In the genomic region with DNA sequence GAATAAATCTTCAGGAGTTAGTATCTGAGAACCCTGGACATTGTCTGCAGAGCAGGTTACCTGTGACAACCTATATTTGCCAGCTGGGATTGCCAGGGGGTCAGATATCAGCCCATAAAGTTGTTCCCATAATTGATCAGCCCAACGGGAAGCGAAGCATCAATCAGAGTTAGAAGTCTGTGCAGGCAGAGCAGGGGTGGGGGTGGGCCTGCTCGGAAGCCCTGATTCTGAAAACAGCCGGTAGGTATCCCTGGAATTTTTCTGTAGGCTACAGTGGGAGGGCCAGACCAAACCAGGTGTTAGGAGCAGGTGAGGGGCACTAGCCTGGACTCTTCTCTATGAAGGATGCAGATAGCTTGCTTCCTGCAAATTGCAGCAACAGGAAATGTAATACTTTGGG, we compare ENCODE assay signal across 13 mouse cellular contexts.
"Had no signal": no experiment of that assay in that cellular context is flagged by ENCODE, and none has a peak within 500 bp of the region (broad histone marks: within the 10 kb centered on the region; RNA-seq: fewer than 3 reads in every experiment).

No protein-coding gene starts in this region.

- H3K9ac ChIP-seq: kidney, embryonic 15.5 days; liver, embryonic 12.5 days; lung, embryonic 14.5 days; midbrain, embryonic 15.5 days; neural tube, embryonic 12.5 days had no signal

- DNase-seq: kidney, adult 18-20 months; kidney, postnatal 14 days; lung, embryonic 14.5 days; lung, postnatal 10 days; lung, postnatal 4 days; thymus, adult 2 months; thymus, postnatal 25 days had no signal

- H3K9me3 ChIP-seq: kidney, embryonic 15.5 days; liver, embryonic 12.5 days; midbrain, embryonic 15.5 days; neural tube, embryonic 12.5 days had no signal

- H3K27ac ChIP-seq: kidney, embryonic 15.5 days; left cerebral cortex, adult 2 months; liver, embryonic 12.5 days; midbrain, embryonic 15.5 days; neural tube, embryonic 12.5 days had no signal

- H3K4me2 ChIP-seq: kidney, embryonic 15.5 days; liver, embryonic 12.5 days; lung, embryonic 14.5 days; midbrain, embryonic 11.5 days; midbrain, embryonic 15.5 days; neural tube, embryonic 12.5 days had no signal

- H3K4me1 ChIP-seq: liver, embryonic 12.5 days; midbrain, embryonic 15.5 days; neural tube, embryonic 12.5 days had no signal

- H3K4me3 ChIP-seq: kidney, embryonic 15.5 days; left cerebral cortex, adult 2 months; liver, embryonic 12.5 days; midbrain, embryonic 15.5 days; neural tube, embryonic 12.5 days had no signal

- H3K27me3 ChIP-seq: kidney, embryonic 15.5 days; liver, embryonic 12.5 days; midbrain, embryonic 15.5 days; neural tube, embryonic 12.5 days had no signal

- H3K36me3 ChIP-seq: kidney, embryonic 15.5 days; liver, embryonic 12.5 days; midbrain, embryonic 15.5 days; neural tube, embryonic 12.5 days had no signal

- ATAC-seq: liver, embryonic 12.5 days; midbrain, embryonic 15.5 days had no signal
